Mouse (Mus musculus) CH12.LX (cell line): ENCODE data around the gene Nid1. TPM values are rescaled to one million over a fixed set of nuclear protein-coding genes. Genes with fewer than 3 reads are reported as not detected.

ENCODE experiments used
- DNase-seq: peaks from one replicate; pipeline ENCODE4 v3.0.0-alpha.2; 2013; ENCODE audit errors: extremely low read depth
- H3K27ac ChIP-seq: 2 replicates; pipeline ENCODE4 v1.5.1; 2012; ENCODE audit warnings: low read depth, mild to moderate bottlenecking, control low read depth, moderate library complexity; ENCODE audit not compliant: insufficient read depth
- H3K27me3 ChIP-seq: replicated peaks from 2 replicates; pipeline ENCODE3; 2012; ENCODE audit warnings: inconsistent platforms
- H3K36me3 ChIP-seq, 2 experiments: replicated peaks in 1 of 2; 2 replicates each; pipeline versions ENCODE3 to v1.6.1; 2012; ENCODE audit warnings: inconsistent platforms in 1 of 2, low read length in 1 of 2, mild to moderate bottlenecking in 1 of 2, mixed read lengths in 1 of 2, moderate library complexity in 1 of 2; ENCODE audit not compliant: control insufficient read depth in 1 of 2, insufficient read depth in 1 of 2
- H3K4me1 ChIP-seq, 2 experiments: 2 replicates each; pipeline ENCODE4 v1.6.1; 2012; ENCODE audit warnings: inconsistent platforms in 1 of 2, moderate library complexity in 1 of 2; ENCODE audit not compliant: insufficient read depth in 2 of 2, control insufficient read depth in 1 of 2
- H3K4me2 ChIP-seq: 2 replicates; pipeline ENCODE4 v1.6.1; 2012; ENCODE audit warnings: low read depth, mild to moderate bottlenecking, control low read depth; ENCODE audit not compliant: poor library complexity, insufficient read depth, severe bottlenecking
- H3K4me3 ChIP-seq, 3 experiments: fragments of 150-350 bp in 1 of 3; sonication (generic) in 1 of 3; replicated peaks in 1 of 3; 2 replicates each; pipeline versions ENCODE3 to v1.5.1; 2011 to 2012; ENCODE audit warnings: low read depth in 2 of 3, low read length in 2 of 3, mild to moderate bottlenecking in 2 of 3, moderate library complexity in 2 of 3, control low read depth in 1 of 3, improper control_type of control experiment in 1 of 3, inconsistent platforms in 1 of 3, mixed read lengths in 1 of 3; ENCODE audit not compliant: poor library complexity in 1 of 3
- H3K79me2 ChIP-seq: replicated peaks from 2 replicates; pipeline ENCODE4 v1.6.1; 2012; ENCODE audit warnings: mild to moderate bottlenecking, moderate library complexity; ENCODE audit not compliant: control insufficient read depth, poor library complexity, insufficient read depth, severe bottlenecking; ENCODE audit errors: extremely low read depth
- H3K9ac ChIP-seq: 2 replicates; pipeline ENCODE4 v1.6.1; 2012; ENCODE audit warnings: low read depth, mild to moderate bottlenecking, control low read depth, moderate library complexity; ENCODE audit not compliant: insufficient read depth
- H3K9me3 ChIP-seq: replicated peaks from 2 replicates; pipeline ENCODE3; 2012; ENCODE audit warnings: low read length, inconsistent platforms, mixed read lengths
- BHLHE40 ChIP-seq: IDR thresholded peaks from 2 replicates; pipeline ENCODE4 v1.6.1; 2011; ENCODE audit warnings: mild to moderate bottlenecking, low read depth, low read length, improper control_type of control experiment
- CHD2 ChIP-seq: IDR thresholded peaks from 2 replicates; pipeline ENCODE4 v1.6.1; 2011; ENCODE audit warnings: low read length, improper control_type of control experiment
- E2F4 ChIP-seq: IDR thresholded peaks from 2 replicates; pipeline ENCODE4 v1.6.1; 2011; ENCODE audit warnings: low read depth, low read length, improper control_type of control experiment; ENCODE audit not compliant: insufficient replicate concordance
- ETS1 ChIP-seq: conservative IDR thresholded peaks from 2 replicates; pipeline ENCODE4 v1.6.1; 2012; ENCODE audit warnings: low read depth, mild to moderate bottlenecking, inconsistent platforms, low read length, improper control_type of control experiment, moderate library complexity
- GABPA ChIP-seq: IDR thresholded peaks from 2 replicates; pipeline ENCODE4 v1.6.1; 2012; ENCODE audit warnings: low read depth, low read length, improper control_type of control experiment, inconsistent platforms; ENCODE audit not compliant: insufficient replicate concordance
- HCFC1 ChIP-seq: IDR thresholded peaks from 2 replicates; pipeline ENCODE4 v1.6.1; 2012; ENCODE audit warnings: low read depth, mild to moderate bottlenecking, inconsistent platforms, low read length, improper control_type of control experiment
- MAFK ChIP-seq: IDR thresholded peaks from 2 replicates; pipeline ENCODE4 v1.6.1; 2011; ENCODE audit warnings: low read length, improper control_type of control experiment; ENCODE audit not compliant: insufficient replicate concordance
- MAZ ChIP-seq: IDR thresholded peaks from 2 replicates; pipeline ENCODE4 v1.6.1; 2012; ENCODE audit warnings: low read depth, mild to moderate bottlenecking, inconsistent platforms, low read length, improper control_type of control experiment, moderate library complexity
- MEF2A ChIP-seq: IDR thresholded peaks from 2 replicates; pipeline ENCODE4 v1.6.1; 2014; ENCODE audit warnings: low read depth, mild to moderate bottlenecking, inconsistent platforms, low read length, improper control_type of control experiment, borderline replicate concordance
- MXI1 ChIP-seq: IDR thresholded peaks from 2 replicates; pipeline ENCODE4 v1.6.1; 2011; ENCODE audit warnings: mild to moderate bottlenecking, low read depth, low read length, improper control_type of control experiment
- NRF1 ChIP-seq: IDR thresholded peaks from 2 replicates; pipeline ENCODE4 v1.6.1; 2014; ENCODE audit warnings: low read depth, mild to moderate bottlenecking, inconsistent platforms, low read length, improper control_type of control experiment, moderate library complexity
- PAX5 ChIP-seq: IDR thresholded peaks from 2 replicates; pipeline ENCODE4 v1.6.1; 2012; ENCODE audit warnings: low read length, inconsistent platforms, mixed read lengths
- RAD21 ChIP-seq: IDR thresholded peaks from 2 replicates; pipeline ENCODE4 v1.6.1; 2011; ENCODE audit warnings: low read depth, mild to moderate bottlenecking, low read length, improper control_type of control experiment, moderate library complexity
- USF1 ChIP-seq: IDR thresholded peaks from 2 replicates; pipeline ENCODE4 v1.6.1; 2014; ENCODE audit warnings: low read depth, mild to moderate bottlenecking, inconsistent platforms, low read length, improper control_type of control experiment
- USF2 ChIP-seq: conservative IDR thresholded peaks from 2 replicates; pipeline ENCODE4 v1.6.1; 2011; ENCODE audit warnings: low read depth, low read length, improper control_type of control experiment
- ZKSCAN1 ChIP-seq: IDR thresholded peaks from 2 replicates; pipeline ENCODE4 v1.6.1; 2012; ENCODE audit warnings: low read depth, inconsistent platforms, low read length, improper control_type of control experiment, borderline replicate concordance
- ZMIZ1 ChIP-seq: IDR thresholded peaks from 2 replicates; pipeline ENCODE4 v1.6.1; 2012; ENCODE audit warnings: low read depth, mild to moderate bottlenecking, inconsistent platforms, low read length, improper control_type of control experiment
- ZNF384 ChIP-seq: IDR thresholded peaks from 2 replicates; pipeline ENCODE4 v1.6.1; 2012; ENCODE audit warnings: low read depth, low read length, improper control_type of control experiment, inconsistent platforms
- dilution Hi-C: fragments of 300-500 bp; cut with MboI; formaldehyde crosslinking; loops from 2 replicates; pipeline ENCODE4 v1.14.3; 2020; ENCODE audit warnings: low sequenced_read_pairs; ENCODE audit not compliant: extremely low pct_unique_long_range_greater_than_20kb, extremely low pct_ligation_motif_present
- in situ Hi-C: fragments of 300-500 bp; cut with MboI; formaldehyde crosslinking; loops from 3 replicates; pipeline ENCODE4 v1.14.3; 2019; ENCODE audit warnings: low sequenced_read_pairs, low pct_ligation_motif_present, low pct_unique_long_range_greater_than_20kb, mixed read lengths
- polyA plus RNA-seq: library from polyadenylated mRNA; unstranded; fragments of >175 nt; gene quantifications from 2 replicates; pipeline ENCODE4 v1.2.1, GENCODE M21; 2012; ENCODE audit warnings: low read depth; ENCODE audit not compliant: insufficient read length
- total RNA-seq, 2 experiments: library from RNA; depleted of rRNA; stranded (reverse); fragments of 300-350 nt in 1 of 2; fragments of >200 nt in 1 of 2; gene quantifications; 2 replicates each; pipeline ENCODE4 v1.2.3; 2012 to 2014

Nid1 gene
- total and polyA plus RNA-seq, 3 experiments: 0.30 to 0.94 (median 0.38) TPM

GRCm38 (mm10) chr13:13485682-13486081 is 48.3 kb downstream of the Nid1 start:
- DNase-seq: no peak
- no peak overlapping the region for H3K4me3 ChIP-seq

GRCm38 (mm10) chr13:13487851-13488250 is 50.5 kb downstream of the Nid1 start:
- no peaks in the 10 kb centered on the region for H3K36me3 ChIP-seq
- in situ Hi-C loops: no loop called here

More at GRCm38 (mm10) chr13:13485682-13486081, 48.3 kb downstream of the Nid1 start:
- in situ Hi-C loops: no loop called here
- Histone ChIP-seq H3K9ac (no peak overlapping the region), H3K36me3 (no peaks in the 10 kb centered on the region), H3K79me2 (no peaks in the 10 kb centered on the region), H3K4me2 (no peak overlapping the region), H3K27me3 (no peaks in the 10 kb centered on the region), H3K4me1 (peaks cover 31 to 67% of the 10 kb centered on the region in 2 experiments), H3K27ac (no peak overlapping the region), H3K9me3 (no peaks in the 10 kb centered on the region)
- TF ChIP-seq MEF2A (no peak), USF2 (no peak), MAZ (no peak), BHLHE40 (no peak), ZNF384 (no peak), RAD21 (no peak), MAFK (no peak), PAX5 (no peak), E2F4 (no peak), MXI1 (no peak), CHD2 (no peak), NRF1 (no peak), ZKSCAN1 (no peak), ZMIZ1 (no peak), HCFC1 (no peak), ETS1 (no peak)
- dilution Hi-C loops: no loop called here

More at GRCm38 (mm10) chr13:13487851-13488250, 50.5 kb downstream of the Nid1 start:
- no peaks in the 10 kb centered on the region for H3K9me3 ChIP-seq
- no peak overlapping the region for H3K4me3 ChIP-seq
- H3K27ac ChIP-seq: no peak overlapping the region
- H3K4me1 ChIP-seq: peaks cover 39 to 72% of the 10 kb centered on the region in 2 experiments
- no peak for DNase-seq
- H3K27me3 ChIP-seq: no peaks in the 10 kb centered on the region
- H3K4me2 ChIP-seq: no peak overlapping the region
- dilution Hi-C loops: no loop called here
- no peak overlapping the region for H3K9ac ChIP-seq
- TF ChIP-seq USF1: no peak
- no peak for TF ChIP-seq HCFC1
- TF ChIP-seq GABPA: no peak
- no peak for TF ChIP-seq CHD2
- no peaks in the 10 kb centered on the region for H3K79me2 ChIP-seq
